Mouse (Mus musculus): ENCODE data around the gene Ube2u. TPM values are rescaled to one million over a fixed set of nuclear protein-coding genes. Genes with fewer than 3 reads are reported as not detected.

Ube2u gene
- polyA plus RNA-seq, 1 experiment: not detected

DNA sequence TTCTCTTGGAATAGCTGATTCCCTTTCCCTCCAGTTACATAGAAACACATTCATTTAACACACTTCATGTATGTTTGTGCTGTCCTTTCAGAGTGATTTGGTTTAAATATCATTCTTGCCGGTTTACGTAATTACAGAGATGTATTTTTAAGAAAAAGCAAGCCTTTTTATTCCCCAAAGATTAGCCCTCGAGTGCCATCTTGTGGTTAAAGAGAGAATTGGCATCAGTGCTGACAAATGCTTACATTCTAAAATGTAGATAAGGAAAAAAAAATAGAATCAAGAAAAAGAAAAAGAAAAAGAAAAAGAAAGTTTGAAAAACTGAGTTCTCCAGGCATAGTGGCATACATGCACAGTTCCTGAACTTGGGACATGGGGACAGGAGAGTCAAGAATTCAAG lies 59.2 kb downstream of the Ube2u start:
- H3K4me1 ChIP-seq: no peaks in the 10 kb centered on the region
- TF ChIP-seq GATA1 (IDR thresholded peaks at IDR 0.05; ENCODE audit: borderline replicate concordance, low read length) (no peak), FLI1 (IDR thresholded peaks at IDR 0.05; ENCODE audit: low read length) (no peak)
- no peaks in the 10 kb centered on the region for H3K27me3 ChIP-seq (replicated peaks)
- H3K36me3 ChIP-seq (replicated peaks; ENCODE audit: low read length): no peaks in the 10 kb centered on the region
- H3K9me3 ChIP-seq: no peaks in the 10 kb centered on the region
- no peak overlapping the region for H3K4me3 ChIP-seq (replicated peaks)

GRCm38 (mm10) chr4:100539483-100539882 lies 60.8 kb downstream of the Ube2u start:
- no peak overlapping the region for H3K4me3 ChIP-seq (replicated peaks)
- no peaks in the 10 kb centered on the region for H3K36me3 ChIP-seq (replicated peaks; ENCODE audit: low read length)
- no peak for TF ChIP-seq FLI1 (IDR thresholded peaks at IDR 0.05; ENCODE audit: low read length)
- no peak for TF ChIP-seq GATA1 (IDR thresholded peaks at IDR 0.05; ENCODE audit: borderline replicate concordance, low read length)
- no peaks in the 10 kb centered on the region for H3K9me3 ChIP-seq
- no peaks in the 10 kb centered on the region for H3K27me3 ChIP-seq (replicated peaks)
- no peaks in the 10 kb centered on the region for H3K4me1 ChIP-seq

GRCm38 (mm10) chr4:100547905-100548304 lies 69.3 kb downstream of the Ube2u start:
- no peaks in the 10 kb centered on the region for H3K9me3 ChIP-seq
- no peaks in the 10 kb centered on the region for H3K27me3 ChIP-seq (replicated peaks)
- no peak overlapping the region for H3K4me3 ChIP-seq (replicated peaks)
- no peaks in the 10 kb centered on the region for H3K4me1 ChIP-seq
- TF ChIP-seq FLI1 (IDR thresholded peaks at IDR 0.05; ENCODE audit: low read length) (no peak), GATA1 (IDR thresholded peaks at IDR 0.05; ENCODE audit: borderline replicate concordance, low read length) (no peak)
- no peaks in the 10 kb centered on the region for H3K36me3 ChIP-seq (replicated peaks; ENCODE audit: low read length)

- TF ChIP-seq GATA1 (IDR thresholded peaks at IDR 0.05; ENCODE audit: borderline replicate concordance, low read length) (no peak), FLI1 (IDR thresholded peaks at IDR 0.05; ENCODE audit: low read length) (no peak)
- H3K4me1 ChIP-seq: no peaks in the 10 kb centered on the region
- no peaks in the 10 kb centered on the region for H3K36me3 ChIP-seq (replicated peaks; ENCODE audit: low read length)
- H3K27me3 ChIP-seq (replicated peaks): no peaks in the 10 kb centered on the region
- H3K9me3 ChIP-seq: no peaks in the 10 kb centered on the region
- H3K4me3 ChIP-seq (replicated peaks): no peak overlapping the region
These were observed 74.6 kb downstream of the Ube2u start for GRCm38 (mm10) chr4:100553296-100553695.

- peaks cover 8% of the 10 kb centered on the region; the same call in 1 of the 2 replicates for H3K9me3 ChIP-seq
These were observed 109.9 kb downstream of the Ube2u start for GRCm38 (mm10) chr4:100588236-100589206.

DNA sequence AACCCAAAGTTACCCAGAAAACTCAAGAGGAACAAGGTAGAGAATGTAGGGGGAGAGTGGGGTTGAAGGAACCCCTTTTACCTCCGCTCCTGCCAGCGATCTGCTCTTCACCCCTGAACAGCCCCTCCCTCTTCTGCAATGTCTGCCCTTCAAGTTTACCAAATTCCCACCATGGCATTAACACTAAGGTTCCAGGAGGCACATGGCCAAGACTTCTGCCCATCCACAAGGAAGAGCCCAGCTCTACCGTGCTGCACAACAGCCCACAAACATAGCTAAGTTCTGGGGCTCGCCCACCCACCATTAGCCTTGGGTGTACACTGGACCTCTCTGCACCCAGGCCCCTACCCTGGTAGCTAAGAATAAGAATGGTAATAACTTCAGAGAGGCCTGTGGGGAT lies 117.1 kb downstream of the Ube2u start:
- no peaks in the 10 kb centered on the region for H3K4me1 ChIP-seq
- H3K36me3 ChIP-seq (replicated peaks; ENCODE audit: low read length): no peaks in the 10 kb centered on the region
- H3K9me3 ChIP-seq: peaks cover 46% of the 10 kb centered on the region
- no peak for TF ChIP-seq FLI1 (IDR thresholded peaks at IDR 0.05; ENCODE audit: low read length)
- TF ChIP-seq GATA1 (IDR thresholded peaks at IDR 0.05; ENCODE audit: borderline replicate concordance, low read length): no peak
- no peaks in the 10 kb centered on the region for H3K27me3 ChIP-seq (replicated peaks)
- no peak overlapping the region for H3K4me3 ChIP-seq (replicated peaks)

More at GRCm38 (mm10) chr4:100588236-100589206, 109.9 kb downstream of the Ube2u start:
- no peak for TF ChIP-seq FLI1 (IDR thresholded peaks at IDR 0.05; ENCODE audit: low read length)
- TF ChIP-seq GATA1 (IDR thresholded peaks at IDR 0.05; ENCODE audit: borderline replicate concordance, low read length): no peak
- H3K4me3 ChIP-seq (replicated peaks): no peak overlapping the region
- H3K36me3 ChIP-seq (replicated peaks; ENCODE audit: low read length): no peaks in the 10 kb centered on the region
- 0 out of 2 replicates have a peak, but pooled peaks cover 3% of the 10 kb centered on the region for H3K4me1 ChIP-seq
- H3K27me3 ChIP-seq (replicated peaks): no peaks in the 10 kb centered on the region

GRCm38 (mm10) chr4:100596630-100597029 lies 118.0 kb downstream of the Ube2u start:
- H3K36me3 ChIP-seq (replicated peaks; ENCODE audit: low read length): no peaks in the 10 kb centered on the region
- no peaks in the 10 kb centered on the region for H3K27me3 ChIP-seq (replicated peaks)
- no peak for TF ChIP-seq GATA1 (IDR thresholded peaks at IDR 0.05; ENCODE audit: borderline replicate concordance, low read length)
- TF ChIP-seq FLI1 (IDR thresholded peaks at IDR 0.05; ENCODE audit: low read length): no peak
- H3K4me3 ChIP-seq (replicated peaks): no peak overlapping the region
- peaks cover 50% of the 10 kb centered on the region for H3K9me3 ChIP-seq
- H3K4me1 ChIP-seq: no peaks in the 10 kb centered on the region

DNA sequence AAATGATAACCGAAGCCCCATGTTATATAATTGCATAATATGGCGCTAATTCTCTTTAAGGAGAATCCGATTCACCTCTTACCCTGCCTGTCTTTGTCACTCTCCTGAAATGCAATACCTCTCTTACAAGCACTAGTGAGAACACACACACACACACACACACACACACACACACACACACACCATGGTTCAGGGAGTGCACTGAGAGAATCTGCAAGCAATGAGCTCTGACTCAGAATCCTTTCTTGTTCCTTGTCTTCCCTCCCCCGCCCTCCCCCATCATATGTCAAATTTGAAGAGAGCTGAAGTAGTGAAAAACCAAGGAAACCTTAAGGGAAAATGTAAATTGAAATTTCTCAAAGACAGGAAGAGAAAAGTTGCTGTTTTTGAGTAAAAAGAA lies 118.4 kb downstream of the Ube2u start:
- Histone ChIP-seq H3K9me3 (peaks cover 50% of the 10 kb centered on the region), H3K4me3 (replicated peaks) (no peak overlapping the region), H3K27me3 (replicated peaks) (no peaks in the 10 kb centered on the region), H3K36me3 (replicated peaks; ENCODE audit: low read length) (no peaks in the 10 kb centered on the region), H3K4me1 (no peaks in the 10 kb centered on the region)
- TF ChIP-seq FLI1 (IDR thresholded peaks at IDR 0.05; ENCODE audit: low read length) (no peak), GATA1 (IDR thresholded peaks at IDR 0.05; ENCODE audit: borderline replicate concordance, low read length) (no peak)

Measured in megakaryocyte, embryonic 14.5 days (primary cell).